Mouse (Mus musculus): ENCODE measurements around the gene Gm2016. TPM values are rescaled to one million over a fixed set of nuclear protein-coding genes. Genes with fewer than 3 reads are reported as not detected.

The Gm2016 gene
- polyA plus RNA-seq, 1 experiment from 2014 or later = not detected

Other genes with a start within 250 kb of the Gm2016 start
- not detected in 2 replicates for gene Gm16381, start 229.5 kb upstream of the Gm2016 start, polyA plus RNA-seq (2015; fragmentation: Nextera tagmentation; extraction: Ambion mirVana)
- gene Gm21319, start 98.3 kb upstream of the Gm2016 start, polyA plus RNA-seq (2015; fragmentation: Nextera tagmentation; extraction: Ambion mirVana) = not detected in 2 replicates
- gene Gm21936, start 78.6 kb upstream of the Gm2016 start, polyA plus RNA-seq (2015; fragmentation: Nextera tagmentation; extraction: Ambion mirVana) = not detected in 2 replicates
- gene BB287469, start 57.5 kb upstream of the Gm2016 start, polyA plus RNA-seq (2015; fragmentation: Nextera tagmentation; extraction: Ambion mirVana) = not detected in 2 replicates
- gene Gm2001, start 31.7 kb upstream of the Gm2016 start, polyA plus RNA-seq (2015; fragmentation: Nextera tagmentation; extraction: Ambion mirVana) = not detected in 2 replicates
- not detected in 2 replicates for gene Gm2022, start 21.3 kb downstream of the Gm2016 start, polyA plus RNA-seq (2015; fragmentation: Nextera tagmentation; extraction: Ambion mirVana)
- not detected in 2 replicates for gene Gm2035, start 45.8 kb downstream of the Gm2016 start, polyA plus RNA-seq (2015; fragmentation: Nextera tagmentation; extraction: Ambion mirVana)
- not detected in 2 replicates for gene Gm2042, start 80.0 kb downstream of the Gm2016 start, polyA plus RNA-seq (2015; fragmentation: Nextera tagmentation; extraction: Ambion mirVana)
- not detected in 2 replicates for gene Gm2075, start 137.8 kb downstream of the Gm2016 start, polyA plus RNA-seq (2015; fragmentation: Nextera tagmentation; extraction: Ambion mirVana)
- gene Gm6803, start 144.7 kb downstream of the Gm2016 start, polyA plus RNA-seq (2015; fragmentation: Nextera tagmentation; extraction: Ambion mirVana) = not detected in 2 replicates
- gene Gm2056, start 152.9 kb downstream of the Gm2016 start, polyA plus RNA-seq (2015; fragmentation: Nextera tagmentation; extraction: Ambion mirVana) = not detected in 2 replicates
- not detected in 2 replicates for gene Gm16368, start 209.6 kb downstream of the Gm2016 start, polyA plus RNA-seq (2015; fragmentation: Nextera tagmentation; extraction: Ambion mirVana)